Mouse (Mus musculus): ENCODE results near the gene Abat.

DNA sequence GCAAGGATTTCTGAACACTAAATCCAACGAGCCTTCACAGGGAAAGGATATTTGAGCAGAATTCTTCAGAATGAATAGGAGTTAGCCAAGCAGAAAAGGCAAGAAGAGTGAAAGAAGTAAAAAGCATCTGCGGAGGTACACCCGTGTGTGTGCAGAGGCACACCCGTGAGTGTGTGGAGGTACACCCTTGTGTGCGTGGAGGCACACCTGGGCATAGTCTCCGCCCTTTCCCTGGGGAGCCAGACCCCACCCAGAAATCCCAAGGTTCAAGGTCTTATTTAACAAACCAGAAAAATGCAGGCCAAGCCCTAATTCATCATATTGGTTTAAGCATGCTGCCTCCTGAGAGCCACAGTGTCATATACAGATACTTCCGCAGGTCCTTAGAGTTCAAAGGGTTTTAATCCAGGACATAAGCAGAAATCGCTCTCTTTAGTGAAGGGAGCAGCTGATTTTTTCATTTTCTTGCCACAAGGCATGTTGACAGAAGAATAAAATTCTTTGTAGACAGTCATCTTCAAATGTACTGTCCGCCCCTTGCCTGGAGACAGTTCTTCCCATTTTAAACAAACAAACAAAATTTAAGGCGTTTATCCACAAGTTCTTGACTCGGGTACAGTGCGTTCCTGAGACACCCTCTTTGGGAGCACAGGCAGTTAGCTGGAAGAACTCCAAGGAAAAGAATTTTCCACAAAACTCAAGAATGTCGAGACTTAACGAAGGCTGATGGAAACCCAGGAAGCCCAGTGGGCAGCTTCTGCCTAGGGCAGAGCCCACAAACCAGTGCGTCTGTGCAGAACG is 107.3 kb downstream of the Abat start:
- no peak for TF ChIP-seq CTCF (IDR thresholded peaks at IDR 0.05; ENCODE audit: extremely low read depth, insufficient read depth, insufficient read length, insufficient replicate concordance)
- TF ChIP-seq POLR2A (IDR thresholded peaks at IDR 0.05; ENCODE audit: low read depth, low read length): no peak

Measured in spleen, adult 2 months (tissue).